Mouse (Mus musculus) ES-Bruce4 (cell line): ENCODE data around the gene Nars2.

Experiments
- CTCF ChIP-seq: IDR thresholded peaks from one replicate; pipeline ENCODE4 v1.8.1; 2011; ENCODE audit warnings: low read depth, low read length
- EP300 ChIP-seq: IDR thresholded peaks from 2 replicates; pipeline ENCODE4 v1.6.1; 2011; ENCODE audit warnings: low read depth, low read length; ENCODE audit not compliant: insufficient read depth
- POLR2A ChIP-seq: IDR thresholded peaks from one replicate; pipeline ENCODE4 v1.8.1; 2011; ENCODE audit warnings: low read length; ENCODE audit not compliant: insufficient read depth

- no peak for TF ChIP-seq EP300
- TF ChIP-seq CTCF = no peak
- no peak for TF ChIP-seq POLR2A
Measured at GRCm38 (mm10) chr7:97072061-97072460, 120.8 kb downstream of the Nars2 start.
